Mouse (Mus musculus) bone marrow, adult 2 months (tissue): ENCODE measurements around the gene 6330403K07Rik.

ENCODE experiments used
- CTCF ChIP-seq: fragments of 200-500 bp; IDR thresholded peaks from 2 replicates; pipeline ENCODE4 v1.5.1; 2011; ENCODE audit warnings: low read length, control low read depth; ENCODE audit not compliant: control insufficient read depth, insufficient read depth
- POLR2A ChIP-seq: fragments of 200-500 bp; IDR thresholded peaks from 2 replicates; pipeline ENCODE4 v1.6.1; 2011; ENCODE audit warnings: low read depth, mild to moderate bottlenecking, control low read depth, low read length, borderline replicate concordance; ENCODE audit not compliant: control insufficient read depth

DNA sequence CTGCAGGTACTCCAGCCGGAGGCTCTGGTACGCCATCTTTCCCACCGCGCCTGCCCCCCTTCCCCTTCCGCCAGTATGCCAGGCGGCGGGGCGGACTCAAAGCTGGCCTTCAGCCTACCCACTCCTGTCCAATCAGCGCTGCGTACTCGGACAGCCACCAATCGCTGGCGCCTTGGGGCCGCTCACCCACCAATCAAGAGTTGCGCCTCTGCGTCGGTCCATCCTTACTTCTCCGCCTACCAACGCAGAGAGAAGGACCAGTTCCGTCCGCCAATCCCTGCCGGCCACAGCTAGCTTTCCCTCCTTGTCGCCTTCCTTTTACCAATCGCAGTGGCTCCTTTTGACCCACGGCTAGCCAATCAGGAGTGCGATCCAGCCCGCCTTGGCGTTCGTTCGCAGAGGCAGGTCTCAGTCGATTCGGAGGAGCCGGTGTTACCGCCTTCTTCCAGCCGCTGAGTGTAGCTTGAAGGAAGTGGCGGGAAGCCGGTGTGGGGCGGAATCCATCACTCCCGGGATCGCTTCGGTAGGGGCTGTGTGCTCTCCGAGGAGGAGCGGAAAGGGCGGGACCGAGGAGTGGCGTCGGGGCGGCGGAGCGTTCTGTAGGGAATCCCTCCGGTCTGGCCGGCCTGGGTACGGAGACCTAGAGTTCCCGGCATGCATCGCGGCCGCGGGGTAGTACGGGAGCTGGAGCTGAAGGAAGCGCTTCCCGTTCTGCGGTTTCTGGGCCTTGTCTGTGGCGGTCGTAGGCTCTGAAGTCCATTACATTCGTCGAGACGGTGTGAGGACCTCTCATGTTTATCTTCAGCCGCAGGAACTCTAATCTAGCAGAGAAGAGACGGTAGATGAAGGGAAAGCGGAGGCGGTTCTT lies 13.9 kb downstream of the 6330403K07Rik start, which contains the start of the genes Mis12 and Derl2:
- TF ChIP-seq CTCF, result no peak
- peak; percentile 85 for TF ChIP-seq POLR2A
